Mouse (Mus musculus) stomach, embryonic 15.5 days (tissue): ENCODE data around the gene Gm20388. TPM values are rescaled to one million over a fixed set of nuclear protein-coding genes. Genes with fewer than 3 reads are reported as not detected.

Experiments used
- ATAC-seq: fragments of 200-750 bp; cut with Nextera tagmentation; 2 replicates; pipeline ENCODE4 v1.8.0; 2017; ENCODE audit warnings: low read depth, moderate number of reproducible peaks, moderate TSS enrichment; ENCODE audit not compliant: insufficient read depth, low FRiP score
- H3K27ac ChIP-seq: fragments of 300-500 bp; sonication (generic); 2 replicates; pipeline ENCODE4 v1.5.1; 2015; ENCODE audit warnings: mild to moderate bottlenecking, inconsistent platforms
- H3K27me3 ChIP-seq: fragments of 300-500 bp; sonication (generic); replicated peaks from 2 replicates; pipeline ENCODE4 v1.6.1; 2015; ENCODE audit warnings: inconsistent platforms
- H3K36me3 ChIP-seq: fragments of 300-500 bp; sonication (generic); 2 replicates; pipeline ENCODE4 v1.6.1; 2015; ENCODE audit warnings: inconsistent platforms
- H3K4me1 ChIP-seq: fragments of 300-500 bp; sonication (generic); 2 replicates; pipeline ENCODE4 v1.6.1; 2015; ENCODE audit warnings: inconsistent platforms
- H3K4me2 ChIP-seq: fragments of 300-500 bp; sonication (generic); 2 replicates; pipeline ENCODE4 v1.6.1; 2015; ENCODE audit warnings: mild to moderate bottlenecking, inconsistent platforms
- H3K4me3 ChIP-seq: fragments of 300-500 bp; sonication (generic); replicated peaks from 2 replicates; pipeline ENCODE4 v1.5.1; 2015; ENCODE audit warnings: inconsistent platforms
- H3K9ac ChIP-seq: fragments of 300-500 bp; sonication (generic); 2 replicates; pipeline ENCODE4 v1.6.1; 2015; ENCODE audit warnings: inconsistent platforms
- H3K9me3 ChIP-seq: fragments of 300-500 bp; sonication (generic); 2 replicates; pipeline ENCODE4 v1.6.1; 2016; ENCODE audit warnings: inconsistent platforms
- WGBS: fragments of 180-500 bp; shearing (Covaris S2); methylation state at CpG from one replicate; pipeline ENCODE4 v1.1.7; 2015; 5-methylcytosine and 5-hydroxymethylcytosine counted together
- polyA plus RNA-seq: library from polyadenylated mRNA; unstranded; fragments of >200 nt; fragmentation: Nextera tagmentation; extraction: Ambion mirVana; gene quantifications from 2 replicates; pipeline ENCODE4 v1.2.1, GENCODE M21; 2015

Gm20388 gene
- polyA plus RNA-seq, 1 experiment from 2014 or later, result not detected

DNA sequence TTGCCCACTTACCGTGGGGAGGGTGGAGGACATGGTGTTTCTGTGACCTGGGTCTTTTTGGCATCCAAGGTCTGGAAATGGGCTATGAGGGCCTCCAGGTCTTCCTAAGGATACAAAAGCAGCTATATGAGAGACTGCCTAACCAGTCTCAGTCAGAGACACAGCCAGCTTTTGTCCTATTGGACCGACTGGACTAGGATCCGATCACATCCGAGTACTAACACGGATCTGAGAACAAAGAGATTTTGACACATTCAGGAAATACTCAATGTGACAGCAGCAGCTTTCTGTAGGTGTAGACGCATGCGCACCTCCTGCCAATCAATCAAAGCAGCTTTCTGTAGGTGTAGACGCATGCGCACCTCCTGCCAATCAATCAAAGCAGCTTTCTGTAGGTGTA, 1911.1 kb downstream of the Gm20388 start:
- Histone ChIP-seq H3K9me3 (no peaks in the 10 kb centered on the region), H3K27me3 (no peaks in the 10 kb centered on the region), H3K4me1 (no peaks in the 10 kb centered on the region), H3K9ac (no peak overlapping the region), H3K36me3 (peaks cover 18% of the 10 kb centered on the region; the same call in 1 of the 2 replicates), H3K27ac (no peak overlapping the region), H3K4me3 (no peak overlapping the region), H3K4me2 (no peak overlapping the region)
- ATAC-seq, result no peak
- WGBS, result 85% methylated on average over 9 of the region's 9 CpGs

DNA sequence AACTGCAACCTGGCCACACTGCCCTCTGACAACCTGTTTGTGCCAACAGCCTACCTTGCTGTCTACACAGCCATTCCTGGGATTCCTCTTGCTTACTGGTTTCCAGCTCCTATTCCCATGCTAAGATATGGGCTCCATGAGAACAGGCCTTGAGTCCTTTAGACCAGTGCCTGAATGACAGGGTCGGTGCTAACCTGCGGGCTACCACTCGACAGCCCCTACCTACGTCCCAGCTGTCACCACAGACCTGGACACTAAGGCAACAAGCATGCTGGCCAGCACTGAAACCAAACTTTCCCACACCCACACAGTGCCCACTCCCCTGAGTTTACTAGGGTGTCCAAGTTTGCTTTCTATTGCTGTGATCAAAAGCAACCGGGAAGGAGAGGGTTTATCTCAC, 1917.1 kb downstream of the Gm20388 start:
- Histone ChIP-seq H3K27ac (no peak overlapping the region), H3K36me3 (no peaks in the 10 kb centered on the region), H3K4me3 (no peak overlapping the region), H3K27me3 (no peaks in the 10 kb centered on the region), H3K4me2 (peak overlapping the region; percentile 85; the same call in 1 of the 2 replicates), H3K9me3 (no peaks in the 10 kb centered on the region), H3K4me1 (peaks cover 8% of the 10 kb centered on the region), H3K9ac (no peak overlapping the region)
- ATAC-seq, result no peak
- whole genome bisulfite sequencing, result 88% methylated on average over 5 of the region's 5 CpGs

DNA sequence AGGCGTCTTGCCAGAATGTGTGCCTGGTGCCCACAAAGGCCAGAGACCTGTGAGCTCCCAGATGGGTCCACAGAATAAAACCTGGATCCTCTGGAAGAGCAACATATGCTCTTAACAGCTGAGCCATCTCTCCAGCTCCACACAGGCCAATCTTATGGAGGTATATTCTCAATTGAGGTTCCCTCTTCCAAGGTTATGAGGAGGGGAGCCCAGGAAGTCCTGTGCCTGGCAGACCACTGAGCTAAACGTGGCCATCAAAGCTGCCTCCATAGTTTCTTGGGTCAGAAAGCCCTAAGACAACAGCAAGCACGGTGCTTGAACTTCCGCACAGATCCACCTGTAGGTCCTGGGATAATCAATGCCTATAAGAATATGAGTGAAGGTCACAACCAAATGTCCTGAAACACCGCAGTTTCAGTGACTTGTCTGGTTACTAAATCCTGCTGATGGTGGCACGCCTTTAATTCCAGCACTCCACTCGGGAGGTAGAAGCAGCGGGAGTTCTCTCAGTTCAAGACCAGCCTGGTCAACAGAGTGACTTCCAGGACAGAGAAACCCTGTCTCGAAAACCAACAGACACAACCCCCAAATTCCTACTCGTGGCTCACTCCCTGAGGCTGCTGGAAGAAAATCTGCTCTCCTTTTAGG, 1917.9 kb downstream of the Gm20388 start:
- ATAC-seq, result no peak
- Histone ChIP-seq H3K9me3 (no peaks in the 10 kb centered on the region), H3K4me3 (peak overlapping the region; percentile 87), H3K9ac (peak overlapping the region; percentile 89), H3K27ac (no peak overlapping the region), H3K4me1 (peaks cover 8% of the 10 kb centered on the region), H3K36me3 (no peaks in the 10 kb centered on the region), H3K4me2 (peak overlapping the region; percentile 85), H3K27me3 (no peaks in the 10 kb centered on the region)
- WGBS, result 28% methylated on average over 10 of the region's 10 CpGs

DNA sequence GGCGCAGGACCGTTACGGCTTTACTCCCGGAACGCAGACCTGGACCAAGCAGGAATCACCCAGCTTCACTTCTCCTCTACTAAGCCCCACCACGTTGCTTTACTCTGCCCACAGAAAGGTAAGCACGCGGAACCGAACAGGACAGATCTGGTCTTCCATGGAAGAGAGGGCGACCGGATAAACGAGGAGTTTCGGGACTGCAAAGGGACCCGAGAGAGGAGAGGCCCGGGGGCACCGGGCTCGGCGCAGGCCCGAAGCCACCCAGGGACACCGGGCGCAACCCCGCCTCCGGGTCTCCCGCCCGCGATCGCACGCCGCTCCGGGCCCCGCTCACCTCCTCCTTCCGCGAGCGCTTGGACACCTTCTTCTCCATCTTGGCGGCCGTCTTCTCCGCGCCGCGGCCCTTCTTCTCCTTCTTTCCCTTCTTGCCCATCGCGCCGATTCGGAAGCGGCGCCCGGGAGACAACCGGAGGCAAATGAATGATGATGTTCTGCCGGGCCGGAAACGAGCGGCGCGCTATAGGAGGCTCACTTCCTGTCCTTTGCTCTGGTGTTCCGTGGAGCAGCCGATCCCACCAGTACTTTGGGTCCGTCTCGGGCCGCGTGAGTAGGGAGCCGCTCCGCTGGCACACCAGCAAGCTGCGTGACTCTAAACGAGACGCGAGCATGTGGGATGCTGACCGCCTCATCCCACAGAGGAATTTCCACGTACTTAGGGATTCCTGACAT, 1918.6 kb downstream of the Gm20388 start, which contains the start of gene Klhdc4:
Klhdc4 (minus strand) TSS at position 522 of the 729 bp plus-strand sequence.
- under 1% methylated on average over 68 of the region's 68 CpGs for WGBS
- H3K9me3 ChIP-seq, result no peaks in the 10 kb centered on the region
- peak within 1 kb of the TSS; percentile 16; the same call in 1 of the 2 replicates for H3K27ac ChIP-seq
- ATAC-seq, result peak; percentile 96
- H3K9ac ChIP-seq, result peak within 1 kb of the TSS; percentile 89
- peaks cover 8% of the 10 kb centered on the region for H3K4me1 ChIP-seq
- H3K4me2 ChIP-seq, result peak within 1 kb of the TSS; percentile 85
- peak within 1 kb of the TSS; percentile 87 for H3K4me3 ChIP-seq
- no peaks in the 10 kb centered on the region for H3K36me3 ChIP-seq
- H3K27me3 ChIP-seq, result no peaks in the 10 kb centered on the region

DNA sequence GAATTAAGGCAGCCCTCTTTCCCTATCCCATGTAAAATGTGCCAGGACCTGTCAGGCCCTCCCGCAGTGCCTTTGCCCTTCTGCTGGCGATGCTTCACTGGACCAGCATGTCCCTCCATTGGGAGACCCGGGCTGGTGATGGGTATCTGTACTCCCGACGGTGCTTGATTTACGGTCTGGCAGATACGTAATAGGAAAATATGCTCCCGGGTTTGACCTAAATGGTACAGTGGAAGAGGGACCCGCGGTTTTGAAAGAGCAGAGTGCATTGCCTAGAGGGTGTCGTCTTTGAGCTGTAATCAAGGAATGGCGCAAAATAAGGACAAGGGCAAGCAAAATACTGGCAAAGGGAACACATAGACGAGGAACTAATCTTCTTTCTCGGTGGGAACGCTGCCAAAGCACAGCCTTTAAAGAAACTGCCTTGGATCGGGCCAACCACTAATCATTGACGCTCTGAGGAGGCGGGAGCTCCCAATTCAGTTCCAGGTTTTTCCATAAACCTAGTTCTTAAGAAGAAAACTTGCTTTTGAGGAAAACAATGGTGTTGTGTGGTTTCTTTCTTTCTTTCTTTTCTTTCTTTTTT, 1919.2 kb downstream of the Gm20388 start:
- WGBS, result 19% methylated on average over 18 of the region's 18 CpGs
- Histone ChIP-seq H3K27me3 (no peaks in the 10 kb centered on the region), H3K4me1 (peaks cover 8% of the 10 kb centered on the region), H3K9ac (peak overlapping the region; percentile 27; the same call in 1 of the 2 replicates), H3K4me2 (peak overlapping the region; percentile 85), H3K9me3 (no peaks in the 10 kb centered on the region), H3K36me3 (no peaks in the 10 kb centered on the region), H3K4me3 (peak overlapping the region; percentile 87), H3K27ac (no peak overlapping the region)
- ATAC-seq, result peak; percentile 64

DNA sequence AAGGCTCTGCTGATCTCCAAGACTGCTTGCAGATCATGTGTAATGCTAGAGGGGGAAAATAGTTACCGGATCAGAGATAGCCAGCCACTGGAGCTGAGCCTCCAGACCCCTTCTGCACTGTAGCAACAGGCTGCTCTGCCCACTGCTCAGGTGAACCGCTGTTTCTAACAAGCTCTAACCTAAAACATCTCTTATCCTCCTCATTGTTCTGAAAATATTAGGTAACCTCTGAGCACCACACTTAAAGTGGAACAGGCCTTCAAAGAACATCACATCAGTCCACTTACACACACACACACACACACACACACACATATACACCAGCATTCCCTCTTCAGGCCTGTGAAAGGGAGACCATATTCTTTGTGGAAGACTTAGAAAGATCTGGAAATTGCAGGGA, 1921.4 kb downstream of the Gm20388 start:
- no peaks in the 10 kb centered on the region for H3K27me3 ChIP-seq
- H3K4me1 ChIP-seq, result peaks cover 8% of the 10 kb centered on the region
- no peaks in the 10 kb centered on the region for H3K36me3 ChIP-seq
- H3K4me3 ChIP-seq, result no peak overlapping the region
- no peaks in the 10 kb centered on the region for H3K9me3 ChIP-seq
- H3K9ac ChIP-seq, result no peak overlapping the region
- ATAC-seq, result no peak
- H3K27ac ChIP-seq, result no peak overlapping the region
- H3K4me2 ChIP-seq, result no peak overlapping the region
- WGBS, result 79% methylated on average over 2 of the region's 2 CpGs

DNA sequence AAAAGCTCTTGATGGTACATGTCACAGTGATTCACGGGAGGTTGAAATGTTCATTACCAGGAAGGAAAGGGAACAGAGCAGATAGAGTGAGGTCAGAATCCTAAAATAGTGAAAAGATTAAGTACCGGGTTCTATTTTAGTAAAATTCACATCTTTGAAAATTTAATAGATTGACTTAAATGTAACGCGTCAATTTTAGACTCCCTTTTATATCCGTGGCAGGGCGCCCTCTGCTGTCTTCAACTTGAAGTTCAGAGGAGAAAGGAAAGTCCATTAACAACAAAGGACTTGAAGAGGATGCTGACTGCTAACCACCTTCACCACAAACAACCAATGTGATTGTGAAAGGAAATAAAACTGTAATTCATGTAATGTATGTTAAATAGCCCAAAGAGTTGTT, 1921.9 kb downstream of the Gm20388 start:
- WGBS, result 14% methylated on average over 6 of the region's 6 CpGs
- no peak for ATAC-seq
- Histone ChIP-seq H3K9ac (no peak overlapping the region), H3K36me3 (no peaks in the 10 kb centered on the region), H3K4me1 (peaks cover 8% of the 10 kb centered on the region), H3K9me3 (no peaks in the 10 kb centered on the region), H3K27ac (no peak overlapping the region), H3K4me2 (no peak overlapping the region), H3K4me3 (no peak overlapping the region), H3K27me3 (no peaks in the 10 kb centered on the region)

DNA sequence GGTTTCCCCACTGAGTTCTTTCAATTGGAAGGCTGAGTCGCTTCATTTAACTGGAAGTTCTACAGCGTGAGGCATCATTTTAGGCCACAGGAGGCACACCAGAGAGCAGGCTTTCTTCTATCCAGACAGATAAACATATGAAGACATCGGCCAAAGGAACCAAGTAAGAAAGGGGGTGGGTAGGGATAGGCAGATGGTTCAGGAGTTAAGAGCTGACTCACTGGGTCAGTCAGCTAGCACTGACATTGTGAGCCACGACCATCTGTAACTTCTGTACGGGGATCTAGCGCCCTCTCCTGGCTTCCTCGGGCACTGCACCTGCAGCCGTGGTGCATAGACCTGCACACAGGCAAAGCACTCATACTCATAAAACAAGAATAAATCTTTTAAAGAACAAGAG, 1930.6 kb downstream of the Gm20388 start:
- ATAC-seq, result no peak
- Histone ChIP-seq H3K27me3 (no peaks in the 10 kb centered on the region), H3K9ac (no peak overlapping the region), H3K36me3 (no peaks in the 10 kb centered on the region), H3K9me3 (no peaks in the 10 kb centered on the region), H3K4me1 (no peaks in the 10 kb centered on the region), H3K27ac (no peak overlapping the region), H3K4me3 (no peak overlapping the region), H3K4me2 (no peak overlapping the region)
- WGBS, result 50% methylated on average over 8 of the region's 8 CpGs

DNA sequence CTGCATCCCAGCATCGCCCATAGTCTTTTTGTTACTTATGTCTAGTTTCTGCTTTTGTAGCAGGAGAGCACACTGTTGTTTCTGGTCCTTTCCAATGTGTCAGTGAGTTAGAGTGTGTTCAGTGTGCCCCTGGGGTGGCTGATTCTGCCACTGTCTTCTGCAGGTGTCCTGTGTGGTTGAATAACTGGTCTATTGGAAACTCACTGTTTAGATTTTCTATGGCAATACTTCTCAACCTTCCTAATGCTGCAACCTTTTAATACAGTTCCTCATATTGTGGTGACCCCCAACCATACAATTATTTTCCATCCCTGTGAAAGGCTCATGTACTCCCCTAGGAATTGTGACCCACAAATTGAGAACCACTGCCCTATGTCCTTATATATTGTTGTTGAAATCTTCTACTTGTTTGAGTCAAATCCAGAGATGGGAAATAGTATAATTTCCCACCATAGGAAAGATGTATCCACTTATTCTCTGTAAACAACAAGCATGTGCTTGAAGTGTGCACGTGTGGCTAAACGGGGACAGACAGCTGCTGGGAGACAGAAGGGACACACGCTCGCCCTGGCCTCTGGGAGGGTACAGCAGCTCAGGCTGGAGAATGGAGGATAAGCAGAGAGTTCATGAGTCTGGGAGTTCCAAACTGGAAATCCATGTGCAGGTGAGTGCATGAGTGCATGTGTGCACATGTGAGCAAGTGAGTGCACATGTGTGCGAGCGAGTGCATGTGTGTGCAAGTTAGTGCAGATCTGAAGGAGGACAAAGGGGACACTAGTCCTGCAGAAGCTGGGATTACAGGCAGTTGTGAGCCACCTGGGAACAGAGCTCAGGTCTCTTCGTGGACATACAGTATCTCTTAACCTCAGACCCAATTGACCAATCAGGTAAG, 1931.7 kb downstream of the Gm20388 start:
- H3K27me3 ChIP-seq, result no peaks in the 10 kb centered on the region
- H3K36me3 ChIP-seq, result no peaks in the 10 kb centered on the region
- 87% methylated on average over 8 of the region's 8 CpGs for WGBS
- no peaks in the 10 kb centered on the region for H3K4me1 ChIP-seq
- H3K4me2 ChIP-seq, result no peak overlapping the region
- no peak for ATAC-seq
- H3K4me3 ChIP-seq, result no peak overlapping the region
- H3K9ac ChIP-seq, result no peak overlapping the region
- no peaks in the 10 kb centered on the region for H3K9me3 ChIP-seq
- no peak overlapping the region for H3K27ac ChIP-seq

DNA sequence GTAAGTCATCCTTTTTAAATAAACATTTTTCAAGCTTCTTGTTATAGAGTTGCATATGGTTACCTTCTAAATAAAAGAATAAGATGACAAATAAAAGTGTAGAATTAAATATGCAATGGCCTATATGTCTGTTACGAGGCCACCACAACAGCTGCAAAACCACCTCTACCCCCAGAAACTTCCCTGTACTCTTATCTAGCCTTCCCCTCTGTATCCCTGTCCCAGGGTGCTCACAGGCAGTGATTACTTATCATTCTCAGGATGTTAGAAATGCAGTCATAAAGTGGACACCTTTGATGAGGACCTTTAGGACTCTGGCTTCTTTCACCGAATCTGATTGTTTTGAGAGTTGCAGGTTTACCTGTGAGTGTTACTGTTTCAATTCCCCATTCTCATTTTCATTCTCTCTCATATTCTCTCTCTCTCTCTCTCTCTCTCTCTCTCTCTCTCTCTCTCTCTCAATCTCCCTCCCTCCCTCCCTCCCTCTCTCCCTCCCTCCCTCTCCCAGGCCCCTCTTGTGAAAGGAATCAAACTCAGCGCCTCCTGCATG, 1932.6 kb downstream of the Gm20388 start:
- Histone ChIP-seq H3K27ac (no peak overlapping the region), H3K4me1 (no peaks in the 10 kb centered on the region), H3K27me3 (no peaks in the 10 kb centered on the region), H3K36me3 (no peaks in the 10 kb centered on the region), H3K4me3 (no peak overlapping the region), H3K4me2 (no peak overlapping the region), H3K9ac (no peak overlapping the region), H3K9me3 (no peaks in the 10 kb centered on the region)
- ATAC-seq, result no peak
- 66% methylated on average over 3 of the region's 3 CpGs for WGBS

DNA sequence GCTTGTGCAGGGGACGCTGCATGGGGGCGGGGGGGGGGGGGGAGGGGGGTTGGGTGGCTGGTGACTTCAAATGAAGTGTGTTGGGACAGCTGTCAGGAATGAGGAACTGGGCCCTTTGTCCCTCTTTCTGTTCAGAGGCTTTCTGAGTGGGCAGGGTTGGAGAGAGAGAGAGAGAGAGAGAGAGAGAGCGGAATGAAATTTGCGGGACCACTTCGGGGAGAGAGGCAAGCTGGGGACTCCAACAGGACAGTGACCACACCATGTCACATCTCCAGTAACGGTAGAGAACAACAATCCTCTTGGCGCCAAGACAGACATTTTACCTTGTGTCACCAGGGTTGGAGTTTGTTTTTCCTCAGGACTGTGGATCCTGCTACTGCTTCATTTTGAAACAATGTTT, 1934.1 kb downstream of the Gm20388 start:
- Histone ChIP-seq H3K36me3 (no peaks in the 10 kb centered on the region), H3K27ac (no peak overlapping the region), H3K9me3 (no peaks in the 10 kb centered on the region), H3K4me3 (no peak overlapping the region), H3K4me2 (no peak overlapping the region), H3K9ac (no peak overlapping the region), H3K4me1 (no peaks in the 10 kb centered on the region), H3K27me3 (no peaks in the 10 kb centered on the region)
- 68% methylated on average over 6 of the region's 7 CpGs for WGBS
- no peak for ATAC-seq
